Mouse (Mus musculus): ENCODE results near the gene Spa17.

Spa17 gene

DNA sequence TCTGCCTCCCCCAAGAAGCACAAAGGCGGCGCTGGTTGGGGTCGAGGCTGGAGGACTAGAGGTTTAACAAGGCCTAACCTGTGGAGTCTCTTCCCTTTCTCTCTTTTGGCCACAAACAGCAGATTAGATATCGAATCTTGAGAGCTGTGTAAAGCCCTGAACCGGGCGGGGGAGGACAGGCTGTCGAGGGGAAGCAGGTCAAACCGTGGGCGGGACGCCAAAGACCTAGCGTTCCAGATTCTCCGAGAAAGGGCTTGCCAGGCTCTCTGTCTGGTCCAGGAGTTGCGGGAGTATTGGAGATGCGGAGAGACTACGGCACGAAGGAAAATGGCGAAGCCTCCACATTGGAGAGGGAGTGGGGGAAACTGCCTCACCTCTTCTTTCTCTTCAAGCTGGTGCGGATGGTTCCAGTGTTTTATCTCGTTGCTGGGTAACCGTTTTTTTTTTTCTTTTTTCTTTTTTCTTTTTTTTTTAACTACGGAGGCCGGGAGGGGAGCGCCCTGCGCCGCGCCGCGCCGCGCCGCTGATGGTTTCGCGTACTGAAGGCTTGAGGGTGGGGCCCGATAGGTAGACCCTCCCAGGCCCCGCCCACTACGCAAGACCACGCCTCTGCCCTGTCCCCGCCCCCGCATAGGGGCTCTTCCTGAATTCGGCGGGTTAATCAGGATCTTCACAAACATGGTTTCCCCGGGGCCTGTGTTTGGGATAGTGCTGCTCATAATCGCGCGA lies at the start of gene Spa17:
Gene Spa17, minus strand, starts transcription at position 541 of the 729 bp plus-strand sequence.
- DNase-seq (ENCODE audit: low spot score in 2 of 2) = peak; percentile 73 to 82

DNA sequence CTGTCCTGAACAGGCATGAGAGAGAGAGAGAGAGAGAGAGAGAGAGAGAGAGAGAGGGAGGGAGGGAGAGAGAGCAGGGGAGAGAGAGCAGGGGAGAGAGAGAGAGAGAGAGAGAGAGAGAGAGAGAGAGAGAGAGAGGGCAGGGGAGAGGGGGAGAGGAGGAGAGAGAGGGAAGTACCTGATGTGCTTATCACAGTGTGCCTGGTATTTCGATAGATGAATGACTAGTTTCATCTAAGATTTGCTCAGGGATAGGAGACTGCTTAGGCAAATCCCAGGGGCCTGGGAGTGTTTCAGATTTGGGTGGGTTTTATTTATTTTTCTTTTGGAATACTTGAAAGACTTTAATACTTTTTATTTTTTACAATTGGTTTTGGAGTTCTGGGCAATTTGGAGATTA lies 49.7 kb upstream of the Spa17 start:
- no peak for DNase-seq (ENCODE audit: low spot score in 2 of 2)

DNA sequence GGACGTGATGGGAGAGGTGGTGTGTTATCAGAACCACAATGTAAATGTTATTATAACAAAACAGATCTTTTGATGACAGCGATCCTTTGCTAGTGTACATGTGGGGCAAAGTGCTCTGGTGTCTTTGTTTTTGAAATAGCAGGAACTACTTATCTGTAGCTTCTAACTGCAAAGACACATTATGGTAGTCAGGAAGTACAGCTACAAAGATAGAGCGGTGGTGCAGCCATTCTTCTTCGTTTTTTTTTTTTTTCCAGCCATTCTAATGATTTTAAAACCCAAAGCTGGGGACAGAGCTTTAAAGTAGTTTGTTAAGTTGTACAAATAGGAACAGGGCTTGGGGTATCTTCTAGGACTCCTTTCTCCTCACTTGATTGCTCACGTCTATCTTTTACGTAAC lies 45.9 kb upstream of the Spa17 start:
- DNase-seq (ENCODE audit: low spot score in 2 of 2) = no peak

DNA sequence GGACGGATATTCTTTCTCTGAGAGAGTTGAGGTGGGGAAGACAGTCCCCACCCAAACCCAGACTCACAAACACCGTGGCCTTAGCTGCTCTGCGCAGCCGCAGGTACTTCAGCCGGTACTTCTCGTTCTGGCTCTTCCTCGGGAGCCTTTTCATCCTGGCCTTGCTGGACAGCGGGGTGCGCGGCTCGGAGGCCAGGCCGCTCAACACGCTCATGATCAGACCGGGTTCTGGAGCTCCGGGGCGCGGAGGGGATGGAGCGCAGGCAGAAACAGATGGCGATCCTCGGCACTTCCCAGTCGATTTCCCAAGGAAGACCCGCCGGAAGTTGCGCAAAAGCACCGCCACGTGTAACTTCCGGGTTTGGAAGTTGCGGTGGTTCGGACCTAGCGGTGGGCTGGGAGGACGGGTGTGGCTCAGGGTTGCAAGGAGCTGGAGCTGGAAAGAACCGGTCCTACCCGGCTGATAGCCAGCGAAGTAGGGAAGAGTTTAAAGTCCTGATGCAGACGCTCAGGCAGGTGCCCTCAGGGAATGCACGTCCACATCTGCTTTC lies 43.5 kb upstream of the Spa17 start, which contains the start of gene Tbrg1:
Gene Tbrg1, minus strand, starts transcription at position 382 of the 551 bp plus-strand sequence.
- DNase-seq (ENCODE audit: low spot score in 2 of 2) = peak; percentile 52 to 53

DNA sequence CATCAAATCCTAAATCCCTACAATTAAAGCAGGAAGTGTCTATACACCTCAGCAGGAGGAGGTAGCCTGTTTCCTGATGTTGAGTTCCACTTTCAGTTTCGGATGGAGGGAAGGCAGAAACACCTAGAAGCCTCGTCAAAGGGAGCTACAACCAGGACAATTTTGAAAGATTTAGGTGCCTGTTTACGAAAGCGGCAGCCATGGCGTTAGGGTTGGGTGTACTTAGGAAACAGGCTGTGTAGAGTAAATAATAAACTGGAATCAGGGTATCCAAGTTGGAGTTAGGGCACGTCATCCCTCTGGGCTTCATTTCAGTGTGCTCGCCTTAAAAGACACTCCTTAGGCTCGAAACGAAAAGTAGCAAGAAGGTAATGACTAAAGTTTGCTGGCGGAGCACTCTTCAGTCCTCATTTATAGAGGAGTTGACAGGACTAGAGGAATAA lies 42.9 kb upstream of the Spa17 start:
- DNase-seq (ENCODE audit: low spot score in 2 of 2) = peak in 1 of 2 experiments; percentile 64

DNA sequence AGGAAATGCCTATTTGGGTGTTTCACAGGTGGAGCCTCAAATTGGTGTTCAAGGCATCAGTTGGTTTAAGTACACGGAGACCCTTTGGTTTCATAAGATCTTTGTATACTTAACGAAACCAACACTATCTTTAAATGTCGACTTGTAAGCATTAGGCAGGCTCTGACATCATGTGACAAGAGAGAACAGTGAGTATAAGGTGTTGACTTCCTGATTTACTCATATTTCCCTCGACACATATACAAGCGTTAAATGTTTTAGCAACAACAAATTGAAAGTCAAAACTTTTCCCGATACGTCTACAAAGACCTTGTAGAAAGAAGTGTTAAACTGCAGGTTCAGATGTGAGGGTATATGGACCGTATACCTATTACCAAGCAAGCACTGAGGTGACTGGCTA lies 42.4 kb upstream of the Spa17 start:
- peak in 1 of 2 experiments; percentile 10 for DNase-seq (ENCODE audit: low spot score in 2 of 2)

DNA sequence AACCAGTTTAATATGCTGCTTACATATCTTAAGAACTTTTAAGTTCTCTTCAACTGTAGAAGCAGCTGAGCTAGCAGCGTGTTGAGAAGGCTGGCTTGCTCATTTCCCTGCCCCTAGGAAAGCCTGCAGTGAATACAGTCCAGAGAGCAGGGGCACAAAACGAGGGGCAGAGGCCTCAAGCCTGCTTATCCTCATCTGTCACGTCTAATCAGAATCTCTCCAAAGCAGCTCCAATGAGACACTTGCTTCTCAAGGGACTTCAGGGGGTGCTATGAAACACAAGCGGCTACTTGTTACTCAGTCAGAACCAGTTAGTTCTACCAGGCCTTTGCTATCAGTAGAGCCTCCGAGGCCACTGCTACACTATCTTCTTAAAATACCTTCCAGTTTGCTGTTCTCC lies 40.3 kb upstream of the Spa17 start:
- DNase-seq (ENCODE audit: low spot score in 2 of 2) = no peak

DNA sequence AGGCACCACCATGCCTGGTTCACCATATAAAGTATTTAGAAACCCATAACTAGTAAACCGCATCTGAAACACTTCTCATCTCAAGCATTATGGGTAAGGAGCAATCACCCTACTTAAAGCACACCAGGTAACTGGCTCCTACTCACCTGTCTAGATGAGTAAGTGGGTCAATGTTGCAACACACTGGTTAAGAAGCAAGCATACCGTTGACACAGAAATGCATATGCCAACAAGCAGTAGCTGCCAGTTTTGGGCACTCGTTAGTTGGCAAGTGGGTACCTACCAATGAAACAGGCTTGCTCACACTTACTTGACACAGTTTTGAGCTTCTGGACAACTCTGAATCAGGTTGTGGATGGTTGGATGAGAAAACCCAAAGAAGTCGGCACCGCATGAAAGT lies 37.1 kb upstream of the Spa17 start:
- DNase-seq (ENCODE audit: low spot score in 2 of 2) = no peak

DNA sequence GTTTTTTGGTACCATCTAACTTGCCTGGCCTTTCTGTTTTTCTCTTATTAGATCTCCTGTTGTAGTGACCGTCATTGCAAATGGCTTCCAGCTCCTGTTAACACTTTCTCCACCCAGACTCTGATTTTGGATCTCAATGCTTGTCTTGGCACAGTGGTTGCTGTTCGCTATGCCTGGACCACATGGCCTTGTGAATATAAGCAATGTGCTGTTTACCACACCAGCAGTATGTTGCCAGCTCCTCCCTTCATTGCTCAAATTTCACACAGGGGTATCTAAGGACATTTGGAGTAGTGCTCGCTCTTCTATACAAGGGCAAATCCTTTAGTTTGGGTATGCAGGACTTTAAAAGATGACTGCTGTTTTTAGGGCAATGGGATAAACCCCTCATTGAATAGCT lies 32.7 kb upstream of the Spa17 start:
- DNase-seq (ENCODE audit: low spot score in 2 of 2) = no peak

DNA sequence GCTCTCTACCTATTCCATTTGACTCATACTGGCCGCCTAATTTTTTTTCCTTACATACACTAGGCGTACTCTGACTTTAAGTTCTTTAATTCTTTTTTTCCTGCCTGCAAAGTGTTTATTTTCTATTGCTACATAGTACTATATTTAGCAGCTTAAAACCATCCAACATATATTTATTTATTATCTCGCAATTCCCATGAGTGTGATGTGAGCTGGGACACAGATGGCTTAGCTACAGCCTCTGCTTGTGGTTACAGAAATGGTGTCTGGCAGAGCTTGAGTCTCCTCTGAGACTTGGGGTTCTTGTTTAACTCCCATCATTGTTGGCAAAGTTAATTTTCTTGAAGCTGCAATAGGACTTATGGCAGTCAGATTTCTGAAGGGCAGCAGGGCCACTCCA lies 25.2 kb upstream of the Spa17 start:
- no peak for DNase-seq (ENCODE audit: low spot score in 2 of 2)

DNA sequence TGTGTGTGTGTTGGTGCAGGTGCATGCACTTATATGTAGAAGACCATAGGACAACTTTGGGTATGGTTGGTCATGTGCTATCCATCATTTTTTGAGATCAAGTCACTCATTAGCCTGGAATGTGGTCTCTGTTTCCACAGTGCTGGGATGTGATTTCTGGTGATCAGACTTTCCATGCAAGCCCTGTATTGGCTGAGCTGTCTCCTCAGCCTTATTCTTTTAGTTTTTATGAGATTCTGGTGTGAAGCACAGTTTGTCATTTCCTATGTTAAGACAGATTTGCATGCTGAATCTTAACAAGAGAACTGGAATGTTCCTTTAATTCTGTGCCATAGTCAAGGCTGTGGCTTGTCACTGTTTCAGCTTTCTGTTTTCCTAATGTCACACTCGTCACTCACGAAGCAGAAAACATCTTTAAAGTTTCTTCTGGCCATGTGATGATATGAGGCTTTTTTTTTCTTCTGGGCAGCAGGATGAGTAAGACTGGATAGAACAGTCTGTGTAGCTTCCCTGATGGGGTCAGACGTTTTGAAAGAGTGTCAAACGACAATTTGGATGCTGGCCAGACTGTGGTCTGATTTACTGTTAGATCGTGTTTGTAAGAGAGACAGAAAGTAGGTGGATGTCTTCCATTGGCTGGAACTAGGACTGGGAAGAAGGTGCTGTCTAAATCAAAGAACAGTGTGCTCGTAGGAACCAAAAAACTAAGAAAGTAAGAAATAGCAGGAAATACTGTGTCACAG lies 23.4 kb upstream of the Spa17 start:
- no peak for DNase-seq (ENCODE audit: low spot score in 2 of 2)

DNA sequence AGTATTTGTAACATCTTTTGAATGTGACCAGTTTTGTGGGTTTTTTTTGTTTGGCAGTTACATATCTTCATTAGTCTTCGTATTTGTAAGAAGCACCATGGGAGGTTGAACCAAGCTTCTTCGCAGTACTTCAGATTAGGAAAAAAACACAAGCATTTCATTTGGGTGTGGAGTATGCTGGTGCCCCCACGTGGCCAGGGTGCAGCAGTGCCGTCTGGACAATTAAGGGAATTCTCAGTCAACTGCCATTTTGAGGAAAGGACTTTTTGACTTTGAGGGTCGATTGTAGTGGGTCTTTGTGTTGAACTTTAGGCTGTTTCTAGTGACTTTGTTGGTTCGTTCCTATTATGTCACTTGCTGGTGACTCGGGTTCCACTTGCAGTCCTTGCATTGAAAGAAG lies 22.8 kb upstream of the Spa17 start:
- peak in 1 of 2 experiments; percentile 20 for DNase-seq (ENCODE audit: low spot score in 2 of 2)

DNA sequence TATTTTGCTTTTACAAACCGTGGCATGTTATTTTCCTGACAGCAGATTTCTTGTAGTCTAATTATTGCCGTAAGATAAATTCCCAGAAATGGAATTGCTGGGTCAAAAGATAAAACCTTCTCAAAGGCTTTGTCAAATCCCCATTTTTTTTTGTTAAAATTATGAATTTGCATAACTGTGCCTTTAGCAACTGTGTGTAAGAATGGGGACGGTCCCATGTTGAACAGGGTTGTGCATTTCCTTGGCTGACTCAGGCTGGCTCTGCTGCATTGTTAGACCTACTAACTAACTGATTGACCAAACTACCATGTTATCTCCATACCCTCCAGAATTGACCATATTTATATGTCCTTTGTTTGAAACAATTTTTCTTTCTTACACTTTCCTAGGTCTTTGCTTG lies 20.7 kb upstream of the Spa17 start:
- no peak for DNase-seq (ENCODE audit: low spot score in 2 of 2)

DNA sequence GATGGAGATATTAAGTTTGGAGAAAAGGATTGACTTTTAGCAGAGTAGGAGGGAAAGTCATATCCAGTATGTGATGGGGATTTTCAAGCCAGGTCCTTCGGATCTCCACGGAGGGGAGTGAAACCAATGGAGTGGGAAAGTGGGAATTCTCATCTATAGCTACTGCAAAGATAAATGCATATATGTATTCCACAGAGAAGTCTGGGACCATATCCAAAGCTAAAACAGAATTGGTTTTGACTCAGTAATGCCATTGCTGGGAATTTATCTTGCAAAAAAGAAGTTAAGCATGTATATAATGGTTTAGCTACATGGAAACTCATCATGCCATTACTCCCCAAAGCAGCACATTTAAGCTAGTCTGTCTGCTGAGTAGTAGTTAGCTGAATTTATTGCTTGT lies 18.8 kb upstream of the Spa17 start:
- DNase-seq (ENCODE audit: low spot score in 2 of 2) = no peak

DNA sequence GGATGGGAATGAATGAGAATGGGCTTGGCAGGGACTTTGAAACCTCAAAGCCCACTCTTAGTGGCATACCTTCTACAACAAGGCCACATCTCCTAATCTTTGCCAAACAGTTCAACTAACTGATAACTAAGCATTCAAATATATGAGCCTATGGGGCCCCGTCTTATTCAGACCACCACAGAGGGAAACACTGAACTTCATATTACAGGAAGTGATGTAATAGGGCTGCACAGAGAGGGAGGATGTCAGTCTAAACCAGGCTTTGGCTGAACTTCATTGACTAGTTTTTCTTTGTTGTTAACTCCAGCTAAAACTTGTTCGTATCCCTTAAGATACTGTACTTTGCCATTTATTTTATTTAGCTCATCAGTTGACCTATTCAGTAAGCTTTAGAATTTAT lies 16.4 kb upstream of the Spa17 start:
- no peak for DNase-seq (ENCODE audit: low spot score in 2 of 2)

DNA sequence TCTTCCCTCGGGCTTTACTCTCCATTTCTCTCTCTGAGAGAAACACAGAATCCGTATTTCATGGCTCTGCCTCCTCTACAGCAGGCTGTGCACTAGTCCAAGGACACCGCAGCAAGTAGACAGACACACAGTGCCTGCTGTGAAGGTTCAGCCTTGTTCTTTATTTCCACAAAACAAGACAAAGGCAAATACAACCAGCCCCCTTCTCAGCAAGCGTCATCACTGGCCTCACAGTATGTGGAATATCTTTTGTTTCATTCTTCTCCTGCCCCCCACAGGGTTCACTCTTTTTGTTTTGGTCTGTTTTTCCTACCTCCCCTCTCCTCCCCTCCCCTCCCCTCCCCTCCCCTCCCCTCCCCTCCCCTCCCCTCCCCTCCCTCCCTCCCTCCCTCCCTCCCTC lies 15.1 kb upstream of the Spa17 start:
- DNase-seq (ENCODE audit: low spot score in 2 of 2) = no peak

DNA sequence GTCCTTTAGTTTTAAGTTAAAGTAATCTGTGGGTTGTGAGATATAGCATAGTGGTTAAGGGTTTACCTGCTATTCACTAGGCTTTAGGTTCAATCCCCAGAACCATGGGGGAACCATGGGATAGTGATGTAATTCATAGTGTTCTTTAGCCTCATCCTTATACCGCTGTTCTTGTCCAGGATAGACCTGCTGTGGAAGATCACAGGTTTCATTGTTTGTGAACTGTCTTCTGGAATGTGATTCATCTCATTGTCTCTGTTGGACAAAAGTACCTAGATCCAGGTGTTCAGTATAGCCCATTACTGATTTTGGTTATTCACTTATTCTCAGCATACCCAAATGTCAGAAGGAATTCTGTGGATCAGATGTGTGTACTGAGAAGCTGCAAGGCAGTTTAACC lies 13.7 kb upstream of the Spa17 start:
- no peak for DNase-seq (ENCODE audit: low spot score in 2 of 2)

DNA sequence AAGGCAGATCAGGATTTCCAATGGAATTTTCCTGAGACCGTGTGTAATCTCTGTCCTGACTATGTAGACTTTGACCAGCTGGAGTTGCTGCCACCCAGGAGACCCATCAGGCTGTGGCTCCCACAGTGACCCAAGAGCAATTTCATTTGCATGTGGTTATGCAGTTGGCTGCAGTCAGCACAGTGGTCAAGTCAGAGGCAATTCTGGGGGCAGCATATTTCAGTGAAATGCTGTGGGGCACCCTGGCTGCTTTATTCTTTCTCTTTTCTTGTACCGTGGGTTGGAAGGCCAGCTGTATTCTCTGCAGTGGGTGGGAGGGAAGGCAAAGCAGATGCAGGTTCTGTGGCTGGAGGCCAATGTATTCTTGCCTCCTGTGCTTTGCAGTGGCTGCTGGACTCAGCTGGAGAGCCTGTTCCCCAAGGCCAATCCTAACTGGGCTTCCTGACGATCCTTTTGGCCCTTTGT lies 12.6 kb upstream of the Spa17 start:
- no peak for DNase-seq (ENCODE audit: low spot score in 2 of 2)

DNA sequence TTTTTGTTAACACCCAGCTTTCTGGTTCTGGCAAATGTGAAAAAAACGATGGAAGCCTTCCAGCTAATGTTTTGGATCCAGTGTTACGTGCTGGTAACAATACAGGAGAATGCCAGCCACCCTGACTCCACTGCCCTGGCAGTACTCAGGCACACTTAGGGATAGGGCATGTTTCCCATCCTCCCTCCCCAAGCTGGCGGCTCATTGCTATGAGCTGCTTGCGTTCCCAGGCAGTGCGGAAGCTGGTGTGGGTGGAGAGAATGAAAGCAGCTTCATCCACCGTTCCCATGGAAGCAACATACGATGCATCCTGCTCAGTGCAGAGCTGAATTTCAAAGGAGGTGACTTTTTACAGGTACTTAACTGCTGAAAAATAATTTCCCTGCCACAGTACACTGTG lies 12.1 kb upstream of the Spa17 start:
- no peak for DNase-seq (ENCODE audit: low spot score in 2 of 2)

DNA sequence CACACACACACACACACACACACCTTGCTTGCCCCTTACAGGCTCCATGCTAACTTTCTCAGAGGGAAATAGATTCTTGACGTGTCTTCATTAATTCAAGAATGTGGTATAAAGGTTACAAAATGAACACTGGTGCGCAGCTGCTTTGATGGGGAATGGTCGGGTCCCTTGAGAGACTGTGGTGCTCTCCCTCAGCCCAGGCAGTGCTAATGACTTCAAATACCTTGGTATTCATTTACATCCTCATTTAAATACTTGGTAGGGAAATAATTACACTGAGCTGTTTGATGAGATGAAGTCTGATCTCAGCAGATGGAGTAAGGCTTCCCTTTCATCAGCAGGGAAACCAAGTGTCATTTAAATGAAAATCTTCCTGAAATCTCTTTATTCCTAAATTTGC lies 11.6 kb upstream of the Spa17 start:
- DNase-seq (ENCODE audit: low spot score in 2 of 2) = no peak

DNA sequence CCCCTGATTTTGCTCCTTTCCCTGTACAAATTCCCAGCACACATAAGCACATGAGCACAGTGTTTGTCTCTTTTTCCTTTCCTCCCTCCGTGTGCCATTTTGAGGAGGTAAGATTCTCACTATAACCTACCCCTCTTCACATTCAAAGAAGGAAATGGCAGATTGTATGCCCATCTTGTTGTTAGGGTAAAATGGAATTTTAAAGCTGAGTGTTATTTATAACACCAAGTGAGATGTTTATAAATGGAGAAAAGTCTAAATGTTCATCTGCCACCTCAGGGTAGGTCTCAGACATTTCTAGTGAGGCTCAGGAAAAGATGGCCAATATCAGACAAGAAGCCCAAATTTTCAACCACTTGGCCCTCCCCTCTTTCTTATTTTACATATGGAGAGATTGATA lies 11.0 kb upstream of the Spa17 start:
- no peak for DNase-seq (ENCODE audit: low spot score in 2 of 2)

DNA sequence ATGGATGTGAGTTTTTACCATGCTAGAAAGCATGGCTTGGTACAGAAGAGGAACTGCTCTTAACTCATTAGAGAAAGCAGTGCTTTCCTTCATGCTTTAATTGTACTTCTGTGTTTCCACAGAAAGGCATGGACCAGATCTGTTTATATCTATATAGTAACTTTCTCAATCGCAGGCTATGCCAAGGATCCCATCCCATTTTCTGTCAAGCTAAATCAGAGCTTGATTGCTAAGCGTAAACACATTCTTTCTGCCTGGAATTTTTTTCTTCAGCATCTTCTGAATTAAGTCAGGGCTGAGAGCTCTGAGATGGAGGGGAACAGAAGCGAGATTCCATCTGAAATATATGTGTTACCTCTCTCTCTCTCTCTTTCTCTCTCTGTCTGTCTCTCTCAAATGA lies 10.5 kb upstream of the Spa17 start:
- DNase-seq (ENCODE audit: low spot score in 2 of 2) = no peak

DNA sequence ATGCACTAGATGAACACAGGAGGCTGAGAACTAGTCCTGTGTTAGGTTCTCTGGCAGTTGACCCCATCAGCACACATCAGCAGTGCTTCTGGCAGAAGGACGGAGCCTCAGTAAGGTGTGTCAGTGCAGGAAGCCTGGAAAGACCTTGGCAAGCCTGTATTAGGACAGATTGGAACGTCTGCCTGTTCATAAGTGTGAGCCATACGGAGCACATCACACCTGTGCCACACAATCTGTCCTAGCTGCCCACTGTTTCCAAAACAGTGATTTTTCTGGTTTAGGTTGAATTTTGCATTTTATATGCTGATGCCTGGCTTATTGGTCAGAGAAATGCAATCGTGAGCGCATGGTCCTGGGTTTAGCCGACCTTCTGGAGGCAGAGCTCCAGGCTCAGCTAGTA lies 7.8 kb upstream of the Spa17 start:
- no peak for DNase-seq (ENCODE audit: low spot score in 2 of 2)

Measured in natural killer cell, adult 2 months (primary cell).